Mouse (Mus musculus): Measurements from ENCODE around the gene Bcar3. TPM values are rescaled to one million over a fixed set of nuclear protein-coding genes. Genes with fewer than 3 reads are reported as not detected.

Bcar3 gene
- polyA plus RNA-seq (2015; fragmentation: Illumina TruSeq; extraction: RNeasy Lipid Tissue Mini Kit (QIAGEN cat#74804); ENCODE audit: low read depth, low replicate concordance), result 15.6 TPM

DNA sequence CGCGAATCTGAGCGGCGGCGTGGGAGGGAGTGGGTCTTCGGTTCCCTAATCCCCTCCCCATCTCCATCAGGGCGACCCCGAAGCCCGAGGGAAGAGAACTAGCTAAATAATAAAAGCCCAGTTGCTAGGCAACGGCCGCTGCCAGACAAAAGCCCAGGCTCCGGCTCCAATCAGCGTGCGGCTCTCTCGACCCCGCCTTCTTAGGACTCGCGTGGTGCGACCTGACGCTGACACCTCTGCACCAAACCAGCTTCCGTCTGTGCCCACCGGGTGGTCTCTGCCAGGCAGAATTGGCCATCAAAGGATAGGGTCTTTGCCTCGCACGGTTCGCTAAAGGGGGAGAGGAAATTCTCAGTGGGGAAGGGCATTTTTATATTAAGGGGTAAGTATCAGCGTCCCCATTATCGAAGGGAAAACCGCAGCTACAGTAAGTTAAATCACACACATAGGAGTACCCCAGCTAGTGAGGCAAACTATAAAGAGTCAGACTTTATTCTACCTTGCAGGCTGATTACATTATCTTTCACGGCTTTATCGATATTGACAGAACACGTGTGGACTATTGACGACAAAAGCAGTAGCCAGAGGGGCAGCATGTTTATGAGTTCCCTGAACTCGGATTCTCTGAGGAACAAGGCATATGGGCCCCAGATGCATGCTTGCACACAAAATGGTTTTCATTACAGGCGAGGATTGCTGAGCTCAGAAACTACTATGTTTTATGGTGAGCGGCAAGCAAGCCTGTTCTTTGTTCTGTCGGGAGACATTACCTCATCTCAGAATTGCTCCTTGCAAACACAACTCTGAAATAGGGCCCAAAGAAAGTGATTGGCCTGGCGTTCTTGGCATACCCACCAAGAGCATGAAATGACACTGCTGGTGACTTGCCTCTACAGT lies at the start of gene Bcar3:
Gene Bcar3 (plus strand): TSS at position 183 of the 897 bp plus-strand sequence.

GRCm38 (mm10) chr3:122245215-122245877 lies 48.6 kb upstream of the Bcar3 start, which contains the start of gene Gclm:
Gene Gclm (plus strand): TSS chr3:122245557.

GRCm38 (mm10) chr3:122274241-122275024 lies 19.5 kb upstream of the Bcar3 start, which contains the start of gene Dnttip2:
Gene Dnttip2 (plus strand): TSS chr3:122274388.

Other genes starting within 250 kb of the Bcar3 start
- 3.1 TPM for gene Abca4, start 249.7 kb upstream of the Bcar3 start, polyA plus RNA-seq (2015; fragmentation: Illumina TruSeq; extraction: RNeasy Lipid Tissue Mini Kit (QIAGEN cat#74804); ENCODE audit: low read depth, low replicate concordance)
- gene Gclm, start 48.6 kb upstream of the Bcar3 start, polyA plus RNA-seq (2015; fragmentation: Illumina TruSeq; extraction: RNeasy Lipid Tissue Mini Kit (QIAGEN cat#74804); ENCODE audit: low read depth, low replicate concordance), result 51.3 TPM
- gene Dnttip2, start 19.7 kb upstream of the Bcar3 start, polyA plus RNA-seq (2015; fragmentation: Illumina TruSeq; extraction: RNeasy Lipid Tissue Mini Kit (QIAGEN cat#74804); ENCODE audit: low read depth, low replicate concordance), result 26.9 TPM

All from brain, adult 10 weeks (tissue).